Mouse (Mus musculus) midbrain, embryonic 15.5 days (tissue): ENCODE results near the gene Brd2. TPM values are rescaled to one million over a fixed set of nuclear protein-coding genes. Genes with fewer than 3 reads are reported as not detected.

Experiments
- polyA plus RNA-seq: library from polyadenylated mRNA; unstranded; fragments of >200 nt; fragmentation: Nextera tagmentation; extraction: Ambion mirVana; gene quantifications from 2 replicates; pipeline ENCODE4 v1.2.1, GENCODE M21; 2015

Brd2 gene
- polyA plus RNA-seq, 1 experiment from 2014 or later = 137 TPM

Other genes with a start within 250 kb of the Brd2 start
- gene Gm7029, start 248.8 kb downstream of the Brd2 start, polyA plus RNA-seq = not detected in 2 replicates
- 1.5 and 2.6 TPM in 2 replicates for gene Kifc1, start 232.0 kb downstream of the Brd2 start, polyA plus RNA-seq
- gene Platr17, start 217.5 kb downstream of the Brd2 start, polyA plus RNA-seq = 0.50 and 0.51 TPM in 2 replicates
- 59.4 and 61.1 TPM in 2 replicates for gene Daxx, start 213.2 kb downstream of the Brd2 start, polyA plus RNA-seq
- gene Tapbp, start 206.7 kb downstream of the Brd2 start, polyA plus RNA-seq = 23.6 and 28.6 TPM in 2 replicates
- gene Zbtb22, start 206.7 kb downstream of the Brd2 start, polyA plus RNA-seq = 18.1 and 18.3 TPM in 2 replicates
- gene Rgl2, start 193.1 kb downstream of the Brd2 start, polyA plus RNA-seq = 60.9 and 61.1 TPM in 2 replicates
- gene Pfdn6, start 182.3 kb downstream of the Brd2 start, polyA plus RNA-seq = 178 TPM in 2 replicates
- 25.9 and 26.2 TPM in 2 replicates for gene Wdr46, start 182.0 kb downstream of the Brd2 start, polyA plus RNA-seq
- gene B3galt4, start 171.1 kb downstream of the Brd2 start, polyA plus RNA-seq = 14.9 and 15.1 TPM in 2 replicates
- gene Vps52, start 166.8 kb downstream of the Brd2 start, polyA plus RNA-seq = 80.9 and 84.4 TPM in 2 replicates
- 689 and 743 TPM in 2 replicates for gene Rps18, start 166.6 kb downstream of the Brd2 start, polyA plus RNA-seq
- gene H2-K1, start 122.3 kb downstream of the Brd2 start, polyA plus RNA-seq = 19.0 and 20.1 TPM in 2 replicates
- gene Ring1, start 98.0 kb downstream of the Brd2 start, polyA plus RNA-seq = 22.8 and 26.3 TPM in 2 replicates
- 65.6 and 74.1 TPM in 2 replicates for gene H2-Ke6, start 94.6 kb downstream of the Brd2 start, polyA plus RNA-seq
- 178 and 184 TPM in 2 replicates for gene Slc39a7, start 91.0 kb downstream of the Brd2 start, polyA plus RNA-seq
- gene Rxrb, start 90.8 kb downstream of the Brd2 start, polyA plus RNA-seq = 64.7 and 65.5 TPM in 2 replicates
- gene Col11a2, start 83.2 kb downstream of the Brd2 start, polyA plus RNA-seq = 3.2 and 4.8 TPM in 2 replicates
- gene H2-Oa, start 30.3 kb downstream of the Brd2 start, polyA plus RNA-seq = not detected in 2 replicates
- 17.2 and 18.8 TPM in 2 replicates for gene H2-DMa, start 3.1 kb downstream of the Brd2 start, polyA plus RNA-seq
- 0.27 and 0.65 TPM in 2 replicates for gene H2-DMb2, start 20.7 kb upstream of the Brd2 start, polyA plus RNA-seq
- gene H2-DMb1, start 30.4 kb upstream of the Brd2 start, polyA plus RNA-seq = 0.79 and 1.2 TPM in 2 replicates
- 2.3 and 3.1 TPM in 2 replicates for gene Tap1, start 64.9 kb upstream of the Brd2 start, polyA plus RNA-seq
- 1.5 and 2.0 TPM in 2 replicates for gene Psmb9, start 65.1 kb upstream of the Brd2 start, polyA plus RNA-seq
- gene Psmb8, start 75.1 kb upstream of the Brd2 start, polyA plus RNA-seq = 4.1 and 4.2 TPM in 2 replicates
- 1.7 and 2.2 TPM in 2 replicates for gene Tap2, start 80.9 kb upstream of the Brd2 start, polyA plus RNA-seq
- 0.06 and 0.18 TPM in 2 replicates for gene H2-Ob, start 116.3 kb upstream of the Brd2 start, polyA plus RNA-seq
- 1.4 and 2.3 TPM in 2 replicates for gene H2-Ab1, start 135.1 kb upstream of the Brd2 start, polyA plus RNA-seq
- 0.30 and 0.61 TPM in 2 replicates for gene H2-Aa, start 165.2 kb upstream of the Brd2 start, polyA plus RNA-seq
- gene H2-Eb1, start 183.2 kb upstream of the Brd2 start, polyA plus RNA-seq = 2.9 and 3.1 TPM in 2 replicates
- gene H2-Eb2, start 203.0 kb upstream of the Brd2 start, polyA plus RNA-seq = 0.08 and 0.19 TPM in 2 replicates
- not detected in 2 replicates for gene Btnl2, start 232.2 kb upstream of the Brd2 start, polyA plus RNA-seq